Mouse (Mus musculus) hindbrain, postnatal 0 days (tissue): ENCODE data around the gene Itgb2. TPM values are rescaled to one million over a fixed set of nuclear protein-coding genes. Genes with fewer than 3 reads are reported as not detected.

Experiments
- ATAC-seq: fragments of 200-750 bp; cut with Nextera tagmentation; 2 replicates; pipeline ENCODE4 v1.8.0; 2017; ENCODE audit warnings: mild to moderate bottlenecking, moderate TSS enrichment, moderate library complexity
- DNase-seq: peaks from one replicate; pipeline ENCODE4 v3.0.0-alpha.2; 2015; ENCODE audit warnings: low spot score
- H3K27ac ChIP-seq: fragments of 300-500 bp; sonication (generic); 2 replicates; pipeline ENCODE4 v1.5.1; 2014; ENCODE audit warnings: mild to moderate bottlenecking
- H3K27me3 ChIP-seq: fragments of 300-500 bp; sonication (generic); 2 replicates; pipeline ENCODE4 v1.6.1; 2014; ENCODE audit warnings: low read length, mixed read lengths; ENCODE audit not compliant: insufficient read depth
- H3K36me3 ChIP-seq: fragments of 300-500 bp; sonication (generic); 2 replicates; pipeline ENCODE4 v1.6.1; 2014; ENCODE audit warnings: low read length, mixed read lengths; ENCODE audit not compliant: insufficient read depth
- H3K4me1 ChIP-seq: fragments of 300-500 bp; sonication (generic); 2 replicates; pipeline ENCODE4 v1.6.1; 2014; ENCODE audit warnings: antibody characterized with exemption, low read length, mixed read lengths; ENCODE audit not compliant: insufficient read depth
- H3K4me2 ChIP-seq: fragments of 300-500 bp; sonication (generic); 2 replicates; pipeline ENCODE4 v1.6.1; 2014; ENCODE audit warnings: low read depth, mild to moderate bottlenecking, low read length, moderate library complexity, mixed read lengths
- H3K4me3 ChIP-seq: fragments of 300-500 bp; sonication (generic); 2 replicates; pipeline ENCODE4 v1.5.1; 2014; ENCODE audit warnings: low read length
- H3K9ac ChIP-seq: fragments of 300-500 bp; sonication (generic); replicated peaks from 2 replicates; pipeline ENCODE4 v1.6.1; 2014; ENCODE audit warnings: mild to moderate bottlenecking, low read length, moderate library complexity, mixed read lengths
- H3K9me3 ChIP-seq: fragments of 300-500 bp; sonication (generic); 2 replicates; pipeline ENCODE4 v1.6.1; 2016; ENCODE audit warnings: low read length, mixed read lengths
- CTCF ChIP-seq: IDR thresholded peaks from 2 replicates; pipeline ENCODE4 v1.5.1; 2016; ENCODE audit warnings: antibody characterized with exemption, control low read depth, low read depth
- WGBS: fragments of 180-500 bp; shearing (Covaris S2); extraction: QIAGEN DNeasy Blood & Tissue Kit; methylation state at CpG from one replicate; pipeline ENCODE4 v1.1.7; 2014; 5-methylcytosine and 5-hydroxymethylcytosine counted together
- polyA plus RNA-seq: library from polyadenylated mRNA; unstranded; fragments of >200 nt; fragmentation: Nextera tagmentation; extraction: Ambion mirVana; gene quantifications from 2 replicates; pipeline ENCODE4 v1.2.1, GENCODE M21; 2015
- total RNA-seq: library from RNA; depleted of rRNA; stranded (reverse); fragments of >200 nt; gene quantifications from 2 replicates; pipeline ENCODE4 v1.2.3, GENCODE M21; 2014

Gene Itgb2
- total and polyA plus RNA-seq, 2 experiments from 2014 or later = 1.0 to 1.9 TPM

DNA sequence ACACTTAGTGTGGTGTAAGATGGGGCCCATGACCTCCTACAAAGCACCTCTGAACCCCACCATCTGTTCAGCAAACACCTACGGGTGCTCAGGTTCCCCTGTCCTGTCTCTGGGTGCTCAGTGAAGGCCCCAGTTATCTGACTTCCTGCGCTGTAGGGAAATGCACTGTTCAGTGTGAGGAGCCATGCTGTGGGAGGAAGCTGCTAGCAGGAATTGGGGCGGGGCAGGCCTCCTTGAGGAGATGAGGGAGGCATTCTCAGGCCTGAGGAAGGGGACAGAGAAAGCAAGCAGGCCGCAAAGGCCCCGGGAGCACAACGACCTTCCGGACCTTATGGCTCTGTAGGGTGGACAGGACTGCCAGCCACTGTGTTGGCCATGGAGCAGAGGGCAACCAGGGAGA, 59.1 kb downstream of the Itgb2 start:
- Histone ChIP-seq H3K27me3 (no peaks in the 10 kb centered on the region), H3K4me1 (0 out of 2 replicates have a peak, but pooled peaks cover 3% of the 10 kb centered on the region), H3K4me3 (no peak overlapping the region), H3K27ac (no peak overlapping the region), H3K4me2 (no peak overlapping the region), H3K9me3 (no peaks in the 10 kb centered on the region), H3K9ac (no peak overlapping the region), H3K36me3 (peaks cover 16% of the 10 kb centered on the region)
- 84% methylated on average over 7 of the region's 7 CpGs for WGBS
- TF ChIP-seq CTCF = no peak
- DNase-seq = no peak
- no peak for ATAC-seq

DNA sequence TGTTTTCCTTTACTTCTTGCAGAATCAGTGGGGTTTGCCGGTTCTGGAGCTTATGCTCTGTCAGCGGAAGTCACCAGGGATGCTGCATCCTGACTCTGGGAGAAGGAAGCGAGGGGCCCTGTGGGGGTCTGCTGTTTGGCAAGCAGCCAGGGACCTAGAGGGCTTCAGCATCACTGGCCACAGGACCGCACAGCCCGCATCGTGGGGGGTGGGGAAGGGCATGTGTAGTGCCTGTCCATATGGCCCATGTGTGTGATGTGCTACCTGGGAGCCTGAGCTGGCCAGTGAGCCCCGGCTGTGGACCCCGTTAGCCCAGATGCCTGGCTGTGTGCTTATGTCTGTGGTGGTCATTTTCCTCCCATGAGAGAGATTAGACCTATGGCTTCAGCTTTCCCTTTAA, 59.7 kb downstream of the Itgb2 start:
- Histone ChIP-seq H3K4me2 (no peak overlapping the region), H3K4me3 (no peak overlapping the region), H3K9ac (no peak overlapping the region), H3K4me1 (0 out of 2 replicates have a peak, but pooled peaks cover 3% of the 10 kb centered on the region), H3K36me3 (peaks cover 21% of the 10 kb centered on the region), H3K9me3 (no peaks in the 10 kb centered on the region), H3K27me3 (no peaks in the 10 kb centered on the region), H3K27ac (no peak overlapping the region)
- no peak for ATAC-seq
- 61% methylated on average over 8 of the region's 8 CpGs for WGBS
- no peak for DNase-seq
- TF ChIP-seq CTCF = no peak

DNA sequence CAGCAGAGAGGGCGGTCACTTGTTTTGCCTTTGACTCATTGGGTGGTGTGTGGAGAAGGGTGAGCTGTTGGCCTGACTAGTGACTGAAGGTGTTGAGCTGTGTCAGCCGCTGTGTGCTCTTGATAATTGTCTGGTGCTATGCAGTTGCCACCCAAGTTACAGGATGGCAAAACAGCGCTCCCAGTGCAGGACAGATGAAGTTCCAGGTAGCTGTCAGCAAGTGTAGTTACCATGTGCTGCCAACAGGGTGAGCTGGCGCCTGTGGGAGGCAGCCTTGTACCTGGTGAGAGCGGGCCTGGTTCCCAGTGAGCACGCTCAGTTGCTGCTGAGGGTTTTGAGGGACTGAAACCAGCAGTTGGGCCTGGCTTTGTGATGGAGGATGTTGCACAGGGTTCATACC, 60.8 kb downstream of the Itgb2 start:
- H3K27me3 ChIP-seq = no peaks in the 10 kb centered on the region
- peak; percentile 80 for ATAC-seq
- no peak overlapping the region for H3K4me2 ChIP-seq
- peak; percentile 70 for DNase-seq
- H3K9ac ChIP-seq = no peak overlapping the region
- WGBS = 52% methylated on average over 6 of the region's 6 CpGs
- H3K36me3 ChIP-seq = peaks cover 30% of the 10 kb centered on the region
- no peaks in the 10 kb centered on the region for H3K9me3 ChIP-seq
- TF ChIP-seq CTCF = peak; percentile 86
- H3K4me1 ChIP-seq = 0 out of 2 replicates have a peak, but pooled peaks cover 3% of the 10 kb centered on the region
- no peak overlapping the region for H3K4me3 ChIP-seq
- no peak overlapping the region for H3K27ac ChIP-seq

- no peak overlapping the region for H3K9ac ChIP-seq
- H3K9me3 ChIP-seq = no peaks in the 10 kb centered on the region
- no peak overlapping the region for H3K4me3 ChIP-seq
- DNase-seq (no peak), ATAC-seq (no peak)
- H3K27ac ChIP-seq = no peak overlapping the region
- H3K27me3 ChIP-seq = no peaks in the 10 kb centered on the region
- peaks cover 32% of the 10 kb centered on the region for H3K36me3 ChIP-seq
- no peak for TF ChIP-seq CTCF
- 63% methylated on average over 6 of the region's 6 CpGs for whole genome bisulfite sequencing
- H3K4me1 ChIP-seq = 0 out of 2 replicates have a peak, but pooled peaks cover 3% of the 10 kb centered on the region
- H3K4me2 ChIP-seq = no peak overlapping the region
Measured at GRCm38 (mm10) chr10:77591546-77591945, 61.5 kb downstream of the Itgb2 start.

- Histone ChIP-seq H3K27ac (no peak overlapping the region), H3K4me1 (no peaks in the 10 kb centered on the region), H3K9me3 (no peaks in the 10 kb centered on the region), H3K9ac (no peak overlapping the region), H3K4me3 (no peak overlapping the region), H3K4me2 (no peak overlapping the region), H3K27me3 (no peaks in the 10 kb centered on the region), H3K36me3 (peaks cover 56% of the 10 kb centered on the region)
- no peak for ATAC-seq
- DNase-seq = no peak
- WGBS = 86% methylated on average over 2 of the region's 2 CpGs
- no peak for TF ChIP-seq CTCF
Measured at GRCm38 (mm10) chr10:77596060-77596459, 66.0 kb downstream of the Itgb2 start.

GRCm38 (mm10) chr10:77603021-77603420, 73.0 kb downstream of the Itgb2 start:
- DNase-seq (no peak), ATAC-seq (no peak)
- Histone ChIP-seq H3K4me2 (no peak overlapping the region), H3K27ac (no peak overlapping the region), H3K27me3 (no peaks in the 10 kb centered on the region), H3K4me1 (peaks cover 13% of the 10 kb centered on the region; the same call in 1 of the 2 replicates), H3K9ac (no peak overlapping the region), H3K9me3 (0 out of 2 replicates have a peak, but pooled peaks cover 2% of the 10 kb centered on the region), H3K4me3 (no peak overlapping the region), H3K36me3 (peaks cover 10% of the 10 kb centered on the region; the same call in 1 of the 2 replicates)
- no peak for TF ChIP-seq CTCF
- 49% methylated on average over 4 of the region's 4 CpGs for WGBS

- no peaks in the 10 kb centered on the region for H3K27me3 ChIP-seq
- no peak for DNase-seq
- no peak for ATAC-seq
- peaks cover 4% of the 10 kb centered on the region; the same call in 1 of the 2 replicates for H3K36me3 ChIP-seq
- H3K9me3 ChIP-seq = 0 out of 2 replicates have a peak, but pooled peaks cover 2% of the 10 kb centered on the region
- 92% methylated on average over 6 of the region's 6 CpGs for WGBS
- peak; percentile 40 for TF ChIP-seq CTCF
- H3K4me2 ChIP-seq = no peak overlapping the region
- no peak overlapping the region for H3K4me3 ChIP-seq
- H3K9ac ChIP-seq = no peak overlapping the region
- peaks cover 13% of the 10 kb centered on the region; the same call in 1 of the 2 replicates for H3K4me1 ChIP-seq
- H3K27ac ChIP-seq = no peak overlapping the region
Measured at GRCm38 (mm10) chr10:77604111-77604510, 74.1 kb downstream of the Itgb2 start.
